Mouse (Mus musculus): ENCODE data around the gene Sftpa1.
A peak's percentile ranks its signal among the peaks of the same experiment; 100 is the strongest.

Gene Sftpa1

DNA sequence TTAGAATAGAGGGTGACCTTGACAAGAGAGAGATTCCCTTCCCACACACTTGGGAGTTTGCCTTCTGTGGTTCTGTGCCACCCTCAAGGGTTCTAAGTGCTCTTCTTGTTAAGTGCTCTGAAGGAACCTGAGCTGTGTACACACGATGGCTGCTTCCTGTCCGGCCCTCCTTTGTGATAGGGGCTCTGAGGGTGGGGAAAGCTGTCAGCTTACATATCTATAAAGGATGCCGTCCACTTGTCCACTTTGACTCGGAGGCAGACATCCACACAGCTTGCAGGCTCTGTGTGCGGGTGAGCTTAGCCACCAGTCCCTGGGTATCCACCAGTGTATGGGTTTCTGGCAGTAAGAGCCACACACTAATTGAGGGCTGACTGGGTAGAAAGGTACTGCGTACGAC lies at the start of gene Sftpa1:
TSS of gene Sftpa1 (plus strand) at position 243 of the 400 bp plus-strand sequence.
- DNase-seq: no peak

- no peak for DNase-seq
These were observed 49.2 kb upstream of the Sftpa1 start for GRCm38 (mm10) chr14:41082408-41082807.

DNA sequence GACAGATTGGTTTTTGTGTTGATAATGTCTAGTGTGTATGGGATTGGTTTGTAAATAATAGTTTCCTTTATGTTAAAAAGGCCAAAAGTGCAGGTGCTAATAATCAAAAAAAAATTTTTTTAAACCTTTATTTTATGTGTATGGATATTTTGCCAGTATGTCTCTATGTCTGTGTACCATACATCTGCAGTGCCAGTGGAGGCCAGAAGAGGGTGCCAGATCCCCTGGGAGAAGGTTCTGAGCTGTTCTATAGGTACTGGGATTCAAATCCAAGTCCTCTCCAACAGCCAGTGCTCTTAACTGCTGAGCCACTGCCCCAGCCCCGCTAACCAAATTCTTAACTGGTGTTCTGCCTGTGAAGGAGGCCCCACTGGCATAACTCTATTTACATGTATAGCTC lies 44.1 kb upstream of the Sftpa1 start:
- DNase-seq: peak; percentile 10

DNA sequence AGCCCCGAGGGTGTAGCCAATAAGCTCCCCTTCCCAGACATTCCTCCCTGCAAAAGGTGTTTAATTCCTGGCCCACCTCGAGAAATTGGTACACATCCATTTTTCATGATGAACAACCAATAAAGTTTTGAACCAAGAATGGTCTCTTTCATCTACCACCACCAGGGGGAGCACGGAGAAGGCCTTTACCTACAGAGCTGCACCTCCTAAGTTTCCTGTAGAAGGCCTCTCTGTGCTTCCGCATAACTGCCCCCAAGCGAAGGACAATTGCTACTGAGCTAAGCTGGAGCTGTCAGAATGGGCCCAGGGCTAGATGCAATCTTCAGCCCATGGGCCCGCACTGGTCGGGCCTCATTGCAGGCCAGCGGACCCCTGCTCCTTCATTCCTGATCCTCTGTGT lies 40.8 kb upstream of the Sftpa1 start:
- peak; percentile 41 for DNase-seq

DNA sequence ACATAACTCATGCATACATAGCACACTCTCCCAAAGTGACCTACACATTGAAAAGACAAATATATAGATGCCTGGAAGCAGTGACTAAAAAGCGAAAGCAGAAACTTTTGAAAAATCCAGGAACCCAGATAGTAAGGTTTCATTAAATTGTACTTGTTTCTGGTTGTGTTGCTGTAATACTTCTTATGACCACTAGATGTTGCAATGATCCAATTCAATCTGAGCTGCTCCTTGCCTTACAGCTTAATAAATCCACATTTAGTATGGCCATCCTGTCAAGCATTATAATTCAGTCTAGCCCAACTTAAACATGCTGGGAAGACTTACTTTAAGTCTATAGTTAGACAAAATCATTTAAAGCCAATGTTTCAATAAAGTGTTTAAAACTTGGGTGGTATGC lies 37.5 kb upstream of the Sftpa1 start:
- DNase-seq: peak; percentile 20

DNA sequence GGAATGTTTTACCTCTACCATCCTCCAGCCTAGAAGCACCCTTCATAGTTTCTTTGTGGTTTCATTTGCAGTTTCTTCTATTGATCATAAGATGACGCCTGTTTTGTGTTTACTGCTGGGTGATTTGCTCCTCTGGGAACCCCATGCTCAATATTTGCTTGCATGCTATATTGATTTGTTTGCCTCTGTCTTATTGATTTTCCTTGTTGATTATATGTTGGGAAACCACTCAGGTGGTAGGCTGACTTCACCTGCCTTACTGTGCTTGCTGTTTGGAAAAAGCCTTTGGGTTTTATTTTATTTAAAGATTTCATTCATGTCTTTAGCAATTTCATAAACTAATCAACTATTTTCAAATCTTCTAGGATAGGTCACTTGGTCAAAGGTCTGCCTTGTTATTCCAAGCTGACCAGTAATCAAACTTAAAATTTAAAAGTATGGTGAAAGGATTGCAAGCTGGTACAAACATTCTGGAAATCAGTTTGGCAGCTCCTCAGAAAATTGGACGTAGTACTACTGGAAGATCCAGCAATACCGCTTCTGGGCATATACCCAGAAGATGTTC lies 35.2 kb upstream of the Sftpa1 start:
- no peak for DNase-seq

- no peak for DNase-seq
These were observed 32.9 kb upstream of the Sftpa1 start for GRCm38 (mm10) chr14:41098726-41099125.

GRCm38 (mm10) chr14:41100712-41101111 lies 30.9 kb upstream of the Sftpa1 start:
- DNase-seq: no peak

DNA sequence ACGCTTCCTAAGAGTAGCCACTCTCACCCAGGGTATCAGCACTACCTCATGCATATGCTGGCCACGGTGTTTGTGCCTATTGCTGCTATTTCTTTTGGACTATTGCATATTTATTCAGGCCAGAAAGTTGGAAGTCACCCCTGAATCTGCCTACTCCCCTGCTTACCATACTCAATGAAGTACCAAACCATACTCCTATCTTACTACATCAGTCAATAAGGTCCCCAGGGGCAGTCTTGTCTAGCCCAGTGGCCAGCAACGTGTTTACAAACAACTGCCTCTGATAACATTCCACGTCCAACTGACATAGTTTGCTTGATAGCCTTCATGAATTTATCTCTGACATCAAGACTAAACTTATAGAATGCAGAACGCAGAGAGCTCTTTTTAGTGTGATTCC lies 30.3 kb upstream of the Sftpa1 start:
- DNase-seq: no peak

DNA sequence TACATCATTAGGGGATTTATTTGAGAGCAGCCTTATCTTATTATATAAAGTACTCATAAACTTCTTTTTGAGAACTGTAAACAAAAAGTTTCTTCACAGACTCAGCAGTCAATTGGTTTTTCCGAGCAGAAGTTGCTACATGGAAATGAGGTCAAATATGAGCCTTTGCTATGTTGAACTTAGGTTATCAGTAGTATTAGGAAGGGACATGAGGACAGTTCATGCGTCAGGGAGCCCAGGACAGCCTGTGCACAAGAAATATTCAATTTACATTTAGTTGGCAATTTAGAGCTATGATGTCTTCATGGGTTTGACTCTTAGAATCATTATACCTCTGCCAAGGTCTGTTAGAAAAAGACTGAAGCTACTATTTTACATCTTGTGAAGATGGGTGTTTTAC lies 29.3 kb upstream of the Sftpa1 start:
- no peak for DNase-seq

GRCm38 (mm10) chr14:41104853-41105444 lies 26.6 kb upstream of the Sftpa1 start, which contains the start of gene Mat1a:
TSS of gene Mat1a (plus strand) at chr14:41105035.
- no peak for DNase-seq

GRCm38 (mm10) chr14:41111031-41111668 lies 20.4 kb upstream of the Sftpa1 start:
- no peak for DNase-seq

DNA sequence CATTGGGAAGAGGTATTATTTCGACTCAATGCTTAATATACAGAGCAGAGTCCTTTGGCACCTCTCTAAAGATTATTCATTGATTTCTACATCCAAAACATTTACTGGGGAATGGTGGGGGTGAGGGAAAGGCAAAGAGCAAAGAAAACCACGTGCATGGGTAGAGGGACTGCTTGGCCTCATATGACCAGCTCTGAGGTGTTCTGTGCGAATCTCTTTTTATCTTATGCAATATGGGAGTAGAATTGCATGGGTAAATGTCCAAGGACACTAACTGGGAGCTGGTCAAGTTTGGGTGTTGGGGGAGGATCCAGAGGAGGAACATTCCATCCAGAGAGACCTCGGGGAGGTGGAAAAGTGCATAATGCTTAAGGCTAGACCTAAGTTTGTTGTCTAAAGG lies 18.6 kb upstream of the Sftpa1 start:
- no peak for DNase-seq

DNA sequence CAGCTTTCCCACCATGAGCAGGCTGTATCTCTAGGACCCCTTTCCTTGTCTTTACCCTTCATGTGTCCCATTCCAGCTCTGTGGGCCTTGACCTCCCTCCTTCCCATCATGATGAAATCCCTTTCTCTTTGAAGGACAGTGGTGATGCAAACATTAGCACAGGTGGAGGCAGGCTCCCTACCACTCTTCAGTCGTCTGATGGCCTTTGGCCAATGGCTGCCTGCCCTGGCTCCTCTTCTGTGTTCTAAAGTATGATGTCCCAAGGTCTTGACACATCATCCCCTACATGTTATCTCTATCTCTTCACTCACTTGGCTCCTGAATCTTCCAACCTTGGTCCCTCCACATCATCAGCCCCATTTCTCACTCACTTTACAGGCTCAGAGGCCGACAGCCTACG lies 15.3 kb upstream of the Sftpa1 start:
- DNase-seq: no peak

- no peak for DNase-seq
These were observed 6.9 kb upstream of the Sftpa1 start for GRCm38 (mm10) chr14:41124683-41125082.

DNA sequence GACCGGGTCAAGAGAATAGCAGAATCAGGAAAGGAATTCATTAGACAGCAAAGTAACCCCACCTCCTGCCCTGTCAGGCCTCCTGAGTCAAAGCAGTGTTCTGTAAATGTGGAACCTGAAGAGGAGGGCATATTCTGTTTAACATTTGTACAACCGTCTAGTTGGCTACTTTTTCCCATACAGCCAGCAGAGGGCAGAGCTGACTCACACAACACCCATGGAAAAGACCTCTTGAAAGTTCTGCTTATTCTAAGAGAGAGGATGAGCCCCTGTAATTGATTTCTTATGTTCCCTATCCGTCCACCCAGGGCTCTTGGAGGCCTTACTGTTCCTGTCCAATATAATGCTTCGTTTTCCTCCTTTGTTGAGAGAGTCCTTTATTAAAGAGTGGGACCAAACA lies 3.6 kb upstream of the Sftpa1 start:
- DNase-seq: peak; percentile 50

DNA sequence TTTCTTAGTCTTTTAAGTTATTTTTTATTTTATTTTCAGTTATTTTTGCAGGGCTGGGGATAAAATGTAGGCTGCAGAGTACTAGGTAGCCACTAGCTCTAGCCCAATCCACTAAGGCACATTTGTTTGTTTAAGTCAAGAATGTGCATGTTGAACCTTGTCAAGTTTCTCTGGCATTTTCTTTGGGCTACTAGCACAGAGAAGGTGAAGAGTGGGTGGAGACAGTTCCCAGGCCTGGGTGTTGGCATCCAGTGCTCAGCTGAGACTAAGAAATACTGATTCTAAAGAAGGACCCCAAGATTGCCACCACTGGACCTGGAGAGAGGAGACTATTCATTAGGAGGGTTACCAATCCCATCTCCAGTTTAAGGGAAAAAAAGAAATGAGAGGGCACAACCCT lies 5.4 kb downstream of the Sftpa1 start:
- no peak for DNase-seq

DNA sequence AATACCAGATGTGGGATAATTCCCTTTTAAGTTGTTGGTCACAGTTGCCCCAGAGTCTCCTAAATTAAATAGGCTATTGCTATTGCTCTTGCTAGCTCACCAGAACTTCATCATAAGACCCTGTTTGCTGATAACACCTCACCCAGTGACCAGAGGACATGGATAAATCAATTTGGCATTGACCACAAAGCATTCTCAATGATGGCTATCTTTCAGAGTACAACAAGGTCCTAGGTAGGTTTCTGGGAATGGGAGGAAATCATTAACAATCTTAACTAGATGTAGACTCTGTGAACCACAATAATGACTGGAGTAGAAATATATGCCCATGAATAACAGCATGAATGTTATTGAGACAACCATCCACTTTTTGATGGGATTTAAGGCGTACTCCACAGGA lies 9.1 kb downstream of the Sftpa1 start:
- no peak for DNase-seq

- DNase-seq: no peak
These were observed 14.5 kb downstream of the Sftpa1 start for GRCm38 (mm10) chr14:41146035-41146434.

- no peak for DNase-seq
These were observed 15.3 kb downstream of the Sftpa1 start for GRCm38 (mm10) chr14:41146922-41147321.

GRCm38 (mm10) chr14:41147356-41147755 lies 15.8 kb downstream of the Sftpa1 start:
- DNase-seq: no peak

DNA sequence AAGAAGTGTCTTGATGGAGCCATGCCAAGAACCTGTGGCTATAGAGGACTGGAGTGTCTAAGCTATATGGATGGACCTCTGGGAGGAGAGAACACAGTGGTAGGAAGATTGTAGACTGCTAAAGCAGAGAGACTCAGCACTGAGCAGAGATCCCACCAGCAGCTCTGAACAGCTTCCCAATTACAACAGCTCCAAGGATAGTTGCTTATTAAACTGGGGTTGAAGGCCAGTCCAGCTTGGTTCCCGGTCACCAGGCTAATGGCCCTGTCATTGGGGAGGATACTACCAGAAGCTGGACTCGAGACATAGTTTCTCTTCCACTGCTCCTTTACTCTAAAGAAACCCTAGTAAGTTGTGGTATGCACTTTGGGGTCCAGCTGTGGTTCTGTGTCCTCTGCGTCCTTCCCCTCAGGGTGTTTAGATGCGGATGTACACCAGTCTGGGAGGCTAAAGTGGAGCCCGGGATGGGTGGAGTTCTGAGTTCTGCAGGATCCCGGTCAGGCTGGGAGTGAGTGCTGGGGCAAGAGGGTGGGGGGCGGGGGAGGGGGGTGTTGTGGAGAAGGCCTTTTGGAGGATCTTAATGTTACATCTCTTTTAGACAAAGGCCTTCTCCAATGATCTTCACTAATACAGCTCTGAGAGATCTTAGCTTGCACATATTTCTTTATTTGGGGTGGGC lies 19.8 kb downstream of the Sftpa1 start, which contains the start of gene Mbl1:
TSS of gene Mbl1 (plus strand) at position 239 of the 679 bp plus-strand sequence.
- DNase-seq: no peak

- no peak for DNase-seq
These were observed 28.5 kb downstream of the Sftpa1 start for GRCm38 (mm10) chr14:41160076-41160475.

GRCm38 (mm10) chr14:41160743-41161142 lies 29.2 kb downstream of the Sftpa1 start:
- peak; percentile 4 for DNase-seq

Measured in embryo, embryonic 11 days (tissue).